Mouse (Mus musculus) bone marrow macrophage, adult 2 months (primary cell): Measurements from ENCODE around the gene Hoxa5.

Experiments used
- CTCF ChIP-seq: IDR thresholded peaks from 2 replicates; pipeline ENCODE4 v1.5.1; 2012; ENCODE audit warnings: low read depth, mild to moderate bottlenecking, low read length, moderate library complexity
- POLR2A ChIP-seq: IDR thresholded peaks from 2 replicates; pipeline ENCODE4 v1.6.1; 2012; ENCODE audit warnings: mild to moderate bottlenecking, low read depth, low read length, borderline replicate concordance

DNA sequence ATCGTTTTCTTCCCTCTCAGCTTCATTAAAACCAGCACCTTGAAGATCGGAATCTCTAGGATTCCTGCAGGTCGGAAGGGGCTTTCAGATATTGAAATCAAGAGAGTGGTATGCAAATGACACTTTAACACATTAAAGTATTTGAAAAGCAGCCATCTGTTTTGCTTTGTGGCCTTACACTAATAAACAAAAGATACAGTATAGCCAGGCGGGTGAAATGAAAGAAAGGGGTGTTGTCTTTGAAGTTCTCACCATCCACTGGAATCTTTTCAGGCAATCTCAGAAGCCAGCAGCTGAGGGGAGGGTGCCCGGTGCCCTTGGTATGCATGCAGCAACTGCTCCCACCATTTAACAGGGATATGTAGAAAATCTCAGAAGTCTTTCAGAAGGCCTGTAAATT, 50.3 kb downstream of the Hoxa5 start:
- TF ChIP-seq CTCF (no peak), POLR2A (no peak)
